Mouse (Mus musculus) urinary bladder, postnatal 4 days (tissue): ENCODE measurements around the gene Eri3.

Experiments used
- DNase-seq, 2 experiments: peaks; one replicate each; pipeline ENCODE4 v3.0.0; 2021 to 2022; ENCODE audit warnings: low spot score in 2 of 2

The Eri3 gene

DNA sequence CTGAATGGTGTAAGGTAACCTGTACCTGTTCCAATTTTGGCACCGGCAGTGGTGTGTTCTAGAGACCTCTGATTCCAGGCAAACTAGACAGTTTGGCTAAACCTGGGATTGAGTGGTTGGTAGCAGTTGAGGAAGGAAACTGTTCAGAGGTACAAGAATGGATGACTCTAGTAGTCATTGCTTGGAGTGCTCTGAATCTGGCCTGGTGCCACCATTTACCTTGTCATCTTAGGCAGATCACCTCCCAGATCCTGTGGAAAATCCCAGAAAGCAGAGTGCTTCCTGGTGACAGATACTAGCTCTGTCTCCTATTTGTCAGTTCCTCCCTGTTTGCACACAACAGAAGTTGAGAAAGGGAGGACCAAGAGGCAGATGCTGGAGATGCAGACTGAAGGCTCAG is 27.4 kb downstream of the Eri3 start:
- no peak for DNase-seq

DNA sequence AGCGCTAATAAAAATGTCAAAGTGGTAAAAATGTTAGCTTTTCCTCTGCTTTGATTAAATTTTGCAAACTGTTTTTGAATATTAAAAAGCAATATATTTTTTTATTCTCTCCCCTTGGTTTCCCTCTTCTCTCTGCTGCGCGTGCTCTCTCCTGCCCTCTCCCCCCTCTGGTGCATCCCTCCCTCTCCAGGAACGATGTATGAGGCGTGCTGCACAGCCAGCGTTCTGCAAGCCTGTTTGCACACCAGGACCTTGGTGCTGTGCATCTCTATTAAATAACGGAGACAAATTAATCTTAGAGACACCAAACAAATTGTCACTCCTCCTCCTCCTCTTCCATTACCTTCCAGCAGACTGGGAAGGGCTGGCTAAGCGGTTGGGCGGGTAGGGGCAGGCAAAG is 31.5 kb downstream of the Eri3 start:
- no peak for DNase-seq

DNA sequence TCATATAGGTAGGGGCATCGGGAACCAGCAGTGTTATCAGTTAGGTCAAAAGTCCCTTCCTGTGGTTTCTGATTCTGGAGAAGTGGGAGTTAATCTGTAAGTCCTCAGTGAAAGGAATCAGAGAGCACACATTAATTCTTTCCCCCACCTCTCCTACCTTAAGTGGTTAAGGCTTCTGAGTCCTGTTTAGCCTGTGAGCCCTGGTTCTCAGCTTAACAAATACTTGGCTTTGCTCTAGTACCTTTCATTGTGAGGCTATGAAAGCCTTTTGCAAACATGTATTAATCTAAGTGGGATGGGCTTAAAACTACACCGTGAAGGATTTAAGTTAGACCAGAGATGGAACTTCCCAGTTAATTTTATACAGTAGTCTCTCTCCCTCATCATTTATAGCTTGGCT is 35.8 kb downstream of the Eri3 start:
- no peak for DNase-seq

DNA sequence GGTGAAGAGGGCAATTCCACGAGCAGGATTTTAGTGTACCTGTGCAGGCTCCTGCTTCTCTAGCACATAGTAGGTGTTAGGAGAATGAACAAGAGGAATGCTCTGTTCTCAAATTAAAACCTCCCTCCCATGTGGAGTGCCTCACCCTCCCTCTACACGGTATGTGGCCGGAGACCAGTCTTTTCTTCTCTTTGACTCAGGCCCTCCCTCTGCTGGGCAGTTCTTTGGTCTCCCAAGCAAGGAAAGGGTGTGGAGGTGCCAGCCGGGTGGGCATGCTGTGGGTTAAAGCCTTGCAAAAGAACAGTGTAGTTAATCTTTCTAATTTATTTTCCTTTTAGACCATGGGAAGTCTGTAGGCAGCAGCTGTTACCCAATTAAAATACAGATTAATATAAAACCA is 37.3 kb downstream of the Eri3 start:
- DNase-seq: no peak

DNA sequence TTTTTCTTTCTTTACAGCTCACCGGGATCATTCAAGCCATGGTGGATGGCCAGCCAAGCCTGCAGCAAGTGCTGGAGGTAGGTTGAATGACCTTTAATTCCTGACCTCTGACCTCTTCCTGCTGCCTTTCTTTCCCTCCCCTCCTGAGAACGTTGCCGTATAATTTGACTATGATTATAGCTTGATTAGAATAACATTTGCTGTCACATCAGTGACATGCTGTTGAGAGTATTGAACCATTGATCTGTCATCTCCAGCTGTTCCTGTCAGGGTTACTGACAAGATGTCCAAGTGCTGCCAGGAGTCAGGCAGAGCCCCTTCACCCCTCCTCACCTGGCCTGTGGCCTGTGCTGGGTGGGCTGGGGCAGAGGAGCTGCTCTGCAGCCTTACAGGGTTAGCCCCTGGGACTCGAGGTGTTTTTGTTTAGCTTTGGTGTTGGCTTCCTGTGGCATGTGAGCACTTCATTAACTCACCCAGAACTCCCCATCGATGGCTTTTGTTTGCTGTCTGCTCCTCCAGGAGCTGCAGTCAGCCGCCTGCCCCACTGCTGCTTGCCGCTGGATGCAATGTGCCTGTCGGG is 39.0 kb downstream of the Eri3 start:
- DNase-seq: no peak

DNA sequence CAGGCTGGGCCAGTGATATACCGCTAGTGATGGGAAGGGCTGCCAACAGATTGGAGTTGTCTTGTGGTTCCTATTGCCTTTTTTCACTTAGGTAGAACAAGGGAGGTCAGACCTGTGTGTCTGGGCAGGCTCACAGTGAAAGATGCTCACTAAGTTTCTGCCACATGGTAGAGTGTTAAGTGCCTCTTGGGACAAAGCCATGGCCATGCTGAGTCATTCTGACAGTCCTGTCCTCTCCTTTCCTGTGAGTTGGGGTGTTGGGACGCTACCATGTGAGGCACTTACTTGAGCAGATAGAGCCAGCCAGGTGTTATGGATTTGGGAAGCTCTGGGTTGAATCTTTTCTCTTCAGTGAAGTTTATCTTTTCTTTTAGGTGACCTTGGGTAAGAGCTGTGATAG is 40.6 kb downstream of the Eri3 start:
- DNase-seq: no peak

DNA sequence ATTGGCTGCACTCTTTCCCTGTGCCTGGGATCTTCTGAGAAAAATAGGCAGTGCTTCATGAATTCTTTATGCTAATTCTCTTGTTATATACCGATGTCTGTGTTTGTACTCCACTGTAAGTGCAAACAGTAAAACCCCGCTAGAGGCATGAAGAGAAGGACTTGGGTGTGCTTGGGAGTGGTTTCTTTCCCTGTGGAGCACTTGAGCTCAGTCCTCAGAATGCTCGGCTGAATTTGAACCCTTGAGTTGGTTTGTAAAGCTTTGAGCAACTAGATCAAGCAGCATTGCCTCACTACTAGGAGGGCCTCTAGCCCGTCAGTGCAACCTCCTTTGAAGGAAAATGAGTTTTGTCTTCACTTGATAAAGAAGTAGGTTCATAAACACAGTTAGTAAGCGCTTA is 42.0 kb downstream of the Eri3 start:
- no peak for DNase-seq

DNA sequence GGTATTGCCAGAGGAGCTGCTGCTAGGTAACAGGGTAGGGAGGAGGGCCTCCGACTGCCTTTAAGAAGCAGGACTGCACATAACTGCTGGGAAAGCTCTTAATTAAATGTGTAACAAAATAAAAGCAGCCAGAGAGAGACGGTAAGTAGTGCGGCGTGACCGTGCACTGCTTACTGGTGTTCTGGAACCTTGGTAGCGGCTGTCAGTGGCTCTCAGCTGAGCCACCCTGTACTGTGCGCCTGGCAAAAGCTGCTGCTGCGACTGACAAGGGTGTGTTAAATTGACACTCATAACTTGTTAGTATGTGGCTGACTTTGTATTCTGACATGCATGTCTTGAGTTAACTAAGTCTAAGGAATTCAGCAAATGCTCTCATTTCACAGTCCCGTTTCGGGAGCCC is 45.1 kb downstream of the Eri3 start:
- DNase-seq: no peak

DNA sequence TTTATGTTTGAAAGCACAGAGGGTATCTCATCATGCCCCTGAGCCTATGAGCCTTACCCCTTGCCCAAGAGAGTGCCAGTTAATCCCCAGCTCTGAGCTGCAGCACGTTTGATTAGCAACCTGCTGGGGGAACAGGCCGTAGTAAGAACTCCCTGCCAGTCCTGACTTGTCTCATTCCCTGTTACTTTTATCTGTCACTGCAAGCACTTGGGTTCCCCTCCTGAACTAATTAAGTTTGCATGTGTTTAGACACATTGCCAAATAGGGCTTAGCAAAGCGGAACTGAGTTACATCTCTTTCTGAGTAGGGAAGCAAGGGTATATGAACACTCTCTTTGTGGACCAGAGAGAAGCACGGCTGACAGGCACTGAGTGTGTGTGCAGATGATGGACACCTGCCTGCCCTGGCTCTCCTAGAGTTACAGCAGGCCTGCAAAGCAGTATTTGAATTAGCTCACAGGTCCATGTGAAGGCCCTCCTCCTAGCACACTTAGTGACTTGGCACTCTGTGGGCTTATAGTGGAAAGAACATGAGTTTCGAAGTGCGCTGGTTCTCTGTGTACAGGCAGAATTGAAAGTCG is 49.9 kb downstream of the Eri3 start:
- no peak for DNase-seq

DNA sequence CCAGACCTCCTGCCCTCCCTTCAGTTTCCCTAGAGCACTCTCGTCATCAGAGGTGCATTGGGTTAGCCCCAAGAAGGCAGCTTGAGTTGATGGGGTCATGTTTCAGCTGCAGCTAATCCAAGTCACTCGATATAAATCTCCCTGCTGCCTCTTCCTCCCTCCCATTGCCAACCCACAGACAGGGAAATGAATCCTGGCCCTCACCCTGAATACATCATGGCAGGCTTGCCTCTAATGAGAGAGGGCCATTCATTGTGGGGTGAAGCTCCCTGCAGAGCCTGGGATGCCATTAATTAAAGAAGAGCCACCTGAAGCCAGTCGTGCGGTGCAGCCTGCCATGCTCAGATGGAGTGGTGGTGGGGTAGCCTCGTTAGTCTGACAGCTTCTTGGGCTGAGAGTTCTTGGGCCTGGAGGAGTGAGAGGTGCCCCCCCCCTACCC is 51.2 kb downstream of the Eri3 start:
- no peak for DNase-seq

DNA sequence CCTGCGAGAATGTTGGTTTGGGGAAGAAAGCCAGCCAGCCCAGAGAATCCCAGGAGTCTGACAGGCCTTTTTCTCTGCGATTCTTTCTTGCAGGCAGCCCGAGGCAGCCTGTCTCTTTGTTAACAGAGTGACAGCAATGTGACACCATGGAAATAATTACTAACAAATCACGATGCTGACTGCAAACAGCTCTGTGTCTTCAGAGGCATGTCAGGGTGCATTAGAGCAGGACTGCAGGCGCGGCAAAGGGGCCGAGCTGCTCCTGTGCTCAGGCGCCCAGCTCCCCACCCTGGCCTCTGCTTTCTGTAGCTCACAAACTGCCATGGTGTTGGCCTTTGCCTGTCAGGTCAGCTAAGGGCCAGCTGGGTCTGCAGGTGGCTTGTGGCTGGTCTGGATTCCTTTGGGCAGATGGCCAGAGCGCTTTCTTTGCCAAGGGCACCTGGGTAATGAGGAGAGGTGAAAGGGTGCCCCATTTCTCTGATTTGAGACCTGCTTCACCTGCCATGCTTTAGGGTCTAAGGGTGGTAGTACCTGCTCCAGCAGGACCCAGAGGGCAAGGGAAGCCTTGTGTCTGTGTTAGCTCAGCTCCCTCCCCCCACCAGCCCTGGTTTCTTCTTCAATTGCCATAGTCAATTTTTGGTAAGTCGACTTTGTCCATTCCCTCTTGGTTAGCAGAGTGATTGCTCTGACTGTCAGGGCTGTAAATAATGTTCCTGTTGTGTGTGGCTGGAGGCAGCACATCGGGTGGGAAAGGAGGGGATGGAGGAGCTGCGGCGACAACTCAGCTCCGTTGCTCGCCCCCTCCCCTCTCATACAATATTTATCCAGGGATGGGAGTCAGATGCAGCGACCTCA is 55.2 kb downstream of the Eri3 start:
- no peak for DNase-seq

DNA sequence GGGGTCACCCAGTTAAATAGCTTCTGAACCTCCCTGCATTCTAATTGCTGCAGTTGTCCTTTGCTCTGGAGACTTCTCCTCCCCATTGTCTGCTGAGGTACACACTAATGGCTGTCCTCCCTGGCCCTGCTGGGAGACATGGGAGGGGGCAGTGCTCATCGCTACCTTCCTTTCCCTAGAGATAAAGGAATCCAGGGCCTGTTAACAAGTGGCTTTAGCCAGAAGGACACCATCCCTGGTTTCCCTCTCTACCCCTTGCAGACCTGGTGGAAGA is 55.7 kb downstream of the Eri3 start:
- no peak for DNase-seq

DNA sequence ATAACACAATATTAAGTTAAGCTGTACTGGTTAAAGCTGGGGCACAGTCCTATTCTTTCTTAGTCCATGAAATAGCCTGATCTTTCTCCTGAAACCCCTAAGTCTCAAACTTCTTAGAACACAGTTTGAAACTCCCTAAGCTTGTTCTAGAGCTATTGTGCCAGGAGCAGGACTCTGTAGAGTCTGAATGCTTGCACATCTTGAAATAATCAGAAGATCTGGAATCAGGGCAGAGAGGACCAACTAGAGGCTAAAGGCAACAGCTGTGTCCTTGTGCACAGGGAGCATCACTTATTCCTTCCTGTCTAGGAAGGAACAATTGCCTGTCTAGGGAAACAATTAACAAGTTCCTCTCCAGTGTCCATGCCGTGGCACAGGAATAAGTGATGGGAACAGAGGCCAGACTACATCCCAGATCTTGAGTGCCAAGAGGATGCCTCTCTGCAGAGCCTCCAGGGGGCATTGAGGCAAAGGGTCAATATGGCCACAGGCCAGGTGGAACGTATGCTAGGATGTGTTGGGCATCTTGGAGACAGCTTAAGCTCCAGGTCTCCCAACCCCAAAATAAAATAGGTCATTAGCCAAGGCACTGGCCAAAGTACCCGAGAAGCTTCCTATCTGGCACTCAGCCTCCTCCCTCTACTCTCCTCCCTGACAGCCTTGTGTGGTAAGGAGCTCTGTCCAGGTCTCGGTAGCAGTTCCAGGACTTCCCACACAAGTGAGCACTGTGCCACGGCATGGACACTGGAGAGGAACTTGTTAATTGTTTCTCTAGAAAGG is 56.9 kb downstream of the Eri3 start:
- no peak for DNase-seq

DNA sequence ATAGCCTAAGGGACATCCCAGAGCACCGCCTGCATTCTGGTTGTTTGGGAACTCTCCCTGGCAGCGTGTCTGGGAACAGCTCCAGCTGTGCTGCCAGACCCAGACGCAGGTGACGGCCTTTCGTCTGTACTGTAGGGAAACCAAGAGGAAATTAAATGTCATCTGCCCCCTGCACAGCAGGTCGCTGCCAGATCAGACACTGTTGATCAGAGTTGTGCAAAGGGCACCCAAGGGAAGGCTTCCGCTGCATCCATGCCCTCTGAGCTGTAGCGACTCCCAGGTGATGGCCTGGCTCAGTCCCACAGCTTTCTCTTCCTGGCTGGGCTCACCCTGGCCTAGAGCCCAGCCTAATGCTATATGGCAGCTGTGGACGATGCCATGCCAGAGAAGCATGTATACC is 58.1 kb downstream of the Eri3 start:
- DNase-seq: no peak

DNA sequence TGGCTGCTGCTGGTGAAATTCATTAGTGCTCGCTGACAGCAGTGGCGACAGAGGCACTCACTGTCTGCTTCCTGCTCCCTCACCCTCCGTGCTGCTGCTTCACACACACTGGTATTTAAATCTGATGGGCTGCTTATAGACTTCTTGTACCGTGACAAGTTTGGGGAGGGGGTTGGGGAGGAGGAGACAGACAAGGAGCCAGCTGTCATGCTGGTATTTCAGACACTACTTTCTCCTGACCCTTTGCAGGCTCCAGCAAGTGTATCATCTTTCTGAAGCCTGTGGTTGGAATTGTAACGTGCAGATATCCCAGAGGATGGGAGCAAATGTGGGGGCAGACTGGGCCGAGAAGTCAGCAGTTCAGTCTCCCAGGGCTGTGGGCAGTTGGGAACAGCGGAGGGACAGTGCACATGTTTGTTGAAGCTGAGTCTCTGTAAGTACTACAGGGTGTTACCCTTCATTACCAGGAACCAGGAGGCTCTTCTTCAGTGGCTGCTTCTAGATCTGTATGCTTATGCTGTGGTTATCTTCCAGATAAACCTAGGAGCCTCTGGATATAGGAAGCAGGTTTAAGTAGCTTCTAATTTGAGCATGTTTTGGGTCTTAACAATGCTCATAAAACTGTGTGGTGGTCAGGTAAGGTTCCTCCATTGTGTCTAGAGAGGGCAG is 59.3 kb downstream of the Eri3 start:
- no peak for DNase-seq

DNA sequence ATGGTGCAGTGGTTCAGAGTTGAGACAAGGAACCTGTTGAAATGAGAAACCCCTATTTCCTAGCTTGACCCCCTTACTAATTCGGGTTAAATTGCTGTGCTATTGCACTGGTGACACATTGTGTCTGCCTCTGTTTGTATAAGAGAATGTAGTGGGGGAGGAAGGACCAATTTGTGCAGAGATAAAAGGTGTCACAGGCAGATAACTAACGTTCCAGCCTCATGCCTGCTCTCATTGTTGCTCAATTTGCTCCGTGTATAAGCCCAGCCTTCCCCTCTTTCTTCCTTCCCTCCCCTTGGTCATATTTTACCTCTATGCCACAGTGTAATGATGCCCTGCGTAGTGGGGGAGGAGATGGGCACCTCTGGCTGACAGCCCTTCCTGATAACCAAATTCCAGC is 61.2 kb downstream of the Eri3 start:
- DNase-seq: no peak

DNA sequence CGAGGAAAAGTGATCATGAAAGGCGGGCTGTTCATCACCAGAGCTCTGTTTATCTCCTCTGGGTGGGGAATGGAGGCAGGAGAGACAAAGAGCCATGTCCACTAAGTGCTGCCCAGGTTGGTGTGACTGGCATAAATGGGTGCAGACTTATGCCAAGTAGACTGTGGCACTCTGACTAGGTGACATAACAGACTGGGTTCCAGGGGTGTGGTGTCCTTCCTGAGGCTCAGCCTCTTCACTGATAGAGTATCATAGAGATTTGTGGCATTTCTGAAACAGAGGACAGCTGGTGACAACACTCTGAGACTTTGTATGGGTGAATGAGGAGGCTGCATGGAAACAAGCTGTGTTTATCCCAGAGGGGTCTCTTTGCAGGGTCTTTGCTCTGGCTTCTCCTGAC is 61.6 kb downstream of the Eri3 start:
- no peak for DNase-seq

DNA sequence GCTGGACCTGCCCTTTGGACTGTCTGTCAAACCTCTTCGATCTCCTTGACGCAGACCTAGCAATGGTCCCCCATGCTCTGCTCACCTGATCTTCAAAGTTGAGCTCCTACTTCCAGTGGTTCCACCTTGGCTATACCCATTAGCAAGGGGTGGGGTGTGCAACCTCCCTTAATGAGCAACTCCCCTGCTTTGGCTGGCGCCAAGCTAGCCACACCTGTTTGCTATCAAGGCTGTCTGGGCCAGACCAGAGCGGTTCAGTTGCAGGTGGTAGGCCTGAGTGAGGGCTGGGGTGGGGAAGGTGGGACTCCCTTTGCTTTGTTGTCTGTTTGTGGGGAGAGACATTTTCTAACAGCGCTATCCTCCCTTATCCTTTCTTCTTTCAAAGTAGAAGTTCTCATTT is 62.5 kb downstream of the Eri3 start:
- no peak for DNase-seq

DNA sequence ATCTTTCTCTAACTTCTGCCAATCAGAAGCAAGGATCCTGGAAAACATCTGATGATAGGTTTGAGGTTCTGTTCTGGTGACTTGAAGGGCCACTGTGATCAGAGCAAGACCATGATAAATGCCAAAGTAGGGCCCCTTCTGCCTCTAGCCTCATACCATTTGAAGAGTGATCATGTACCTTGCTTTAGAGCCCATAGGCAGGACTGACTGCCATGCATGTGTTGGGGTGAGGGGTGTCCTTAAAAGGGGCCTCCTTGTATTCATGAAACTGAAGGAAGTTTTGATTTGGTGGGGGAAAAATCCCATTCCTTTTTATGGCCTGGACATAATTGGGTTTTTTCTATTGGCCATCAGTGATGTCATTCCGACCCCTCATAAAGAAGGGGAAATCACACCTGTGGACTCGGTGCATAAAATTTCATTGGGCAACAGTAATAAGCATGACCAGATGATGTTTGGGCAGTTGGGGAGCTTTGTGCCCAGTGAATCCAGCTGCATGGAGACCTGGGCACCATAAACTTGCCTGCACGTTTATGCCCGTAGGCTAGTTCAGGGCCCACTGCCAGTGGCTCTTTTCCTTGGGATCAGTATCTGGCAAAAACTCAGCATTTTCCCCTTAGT is 63.1 kb downstream of the Eri3 start:
- no peak for DNase-seq

DNA sequence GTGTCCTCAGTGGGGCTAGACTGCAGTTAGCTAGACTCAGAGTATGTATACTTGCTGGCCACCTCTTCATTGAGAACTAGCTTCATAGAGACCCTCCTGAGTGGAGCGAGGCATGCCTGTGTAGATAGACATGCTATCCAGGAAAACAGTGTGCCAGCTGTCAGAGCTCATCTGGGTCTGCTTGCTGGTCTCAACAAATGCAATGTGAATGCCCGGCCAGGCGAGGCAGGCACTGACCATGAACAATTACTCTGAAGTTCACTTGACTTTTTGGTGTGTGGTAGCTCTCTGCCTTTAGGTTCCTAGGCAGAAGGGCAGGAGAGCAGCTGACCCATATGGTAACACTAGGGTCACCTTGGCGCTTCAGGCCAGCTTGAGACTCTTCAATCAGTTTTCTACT is 66.4 kb downstream of the Eri3 start:
- DNase-seq: no peak

DNA sequence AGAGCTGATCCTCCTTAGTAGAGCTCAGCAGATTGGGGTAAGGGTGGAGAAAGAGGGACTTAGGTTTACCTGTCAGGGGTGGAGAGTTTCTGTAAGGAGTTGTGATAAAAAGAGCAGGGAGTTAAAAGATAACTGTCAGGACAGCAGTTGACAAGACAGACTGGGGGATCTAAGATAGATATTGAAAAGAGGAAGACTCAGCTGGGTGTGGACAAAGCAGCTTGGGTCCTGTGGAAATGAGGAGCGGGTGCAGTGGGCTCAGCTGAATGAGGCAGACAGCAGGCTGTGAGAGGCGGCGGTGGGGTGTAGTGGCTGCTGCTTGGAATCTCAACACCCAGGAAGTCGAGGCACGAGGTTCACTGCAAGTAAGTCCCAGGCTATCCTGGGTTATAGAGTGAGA is 72.1 kb downstream of the Eri3 start:
- DNase-seq: no peak

DNA sequence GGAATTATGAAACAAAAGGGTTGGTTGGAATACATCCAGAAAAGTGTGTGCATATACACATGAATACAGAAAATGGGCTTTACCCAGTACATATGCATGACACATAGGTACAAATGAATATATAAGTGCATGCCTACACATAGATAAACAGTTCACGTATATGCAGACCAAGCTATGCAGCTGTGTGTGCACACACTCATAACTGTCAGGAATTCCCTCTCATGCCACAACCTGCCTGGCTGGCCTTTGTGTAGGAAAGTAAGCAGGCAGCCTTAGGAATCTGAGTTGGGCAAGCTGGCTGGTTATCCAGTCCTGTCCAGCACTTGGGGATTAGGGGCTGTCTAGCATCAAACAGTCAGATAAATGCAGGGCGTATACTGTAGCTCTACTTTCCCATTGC is 72.9 kb downstream of the Eri3 start:
- DNase-seq: no peak
